Mouse (Mus musculus) layer of hippocampus, adult 18-20 months (tissue): Measurements from ENCODE around the gene Plxdc2. TPM values are rescaled to one million over a fixed set of nuclear protein-coding genes. Genes with fewer than 3 reads are reported as not detected.
A peak's percentile ranks its signal among the peaks of the same experiment; 100 is the strongest.

Experiments
- DNase-seq, 2 experiments: peaks; one replicate each; pipeline ENCODE4 v3.0.0; 2022; ENCODE audit warnings: low spot score in 2 of 2
- total RNA-seq, 2 experiments: library from RNA; stranded (reverse); gene quantifications; 2 replicates each; pipeline ENCODE4 v1.2.3; 2021

The Plxdc2 gene
- total RNA-seq, 2 experiments from 2014 or later: 21.5 to 26.8 TPM

GRCm38 (mm10) chr2:16406508-16406907 lies 50.4 kb downstream of the Plxdc2 start:
- DNase-seq: no peak

DNA sequence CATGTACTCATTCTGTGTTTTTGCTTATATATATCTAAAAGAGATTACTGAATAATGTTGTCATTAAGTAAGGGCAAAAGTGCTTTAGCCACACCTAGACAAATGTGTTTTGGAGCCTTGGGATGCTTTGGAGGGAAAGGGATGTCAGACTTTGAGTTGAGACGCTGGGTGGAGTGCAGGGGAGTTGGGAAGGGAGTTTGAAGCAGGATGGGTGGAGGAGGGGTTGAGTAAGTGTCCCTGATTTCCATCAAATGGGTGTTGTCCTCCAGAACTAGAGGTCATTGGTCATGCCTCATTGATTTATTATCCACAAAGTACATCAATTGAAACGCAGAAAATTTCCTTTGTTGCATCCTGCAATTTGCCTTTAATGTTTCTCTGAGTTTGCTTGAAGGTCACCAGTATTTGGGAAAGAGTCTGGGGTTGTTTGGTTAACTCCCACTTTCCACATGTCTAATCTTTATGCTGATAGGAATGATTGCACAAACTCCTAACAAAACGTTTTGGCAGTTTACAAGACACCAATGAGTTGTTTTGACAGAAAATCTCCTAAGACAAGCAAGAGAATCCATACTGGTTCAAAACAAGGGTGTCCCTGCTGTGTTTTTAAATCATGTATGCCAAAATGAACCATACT lies 58.4 kb downstream of the Plxdc2 start:
- no peak for DNase-seq

DNA sequence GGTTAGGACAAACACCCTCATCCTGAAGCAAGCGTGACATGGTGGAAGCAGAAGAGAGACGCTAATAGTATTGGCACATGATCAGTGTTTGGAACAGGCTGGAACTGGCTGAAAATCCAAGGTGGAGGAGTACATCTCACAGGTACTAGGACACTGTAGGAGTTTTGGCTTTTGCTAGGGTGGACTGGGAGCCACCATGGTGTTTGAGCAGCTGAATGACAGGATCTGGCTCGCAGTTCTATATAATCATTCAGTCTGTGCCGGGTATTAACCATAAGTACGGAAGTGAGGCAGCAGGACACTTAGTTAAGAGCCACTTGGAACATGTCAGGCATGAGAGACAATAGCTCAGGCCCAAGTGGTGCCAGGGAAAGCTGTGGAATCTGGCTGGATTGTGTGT lies 82.9 kb downstream of the Plxdc2 start:
- DNase-seq: no peak

DNA sequence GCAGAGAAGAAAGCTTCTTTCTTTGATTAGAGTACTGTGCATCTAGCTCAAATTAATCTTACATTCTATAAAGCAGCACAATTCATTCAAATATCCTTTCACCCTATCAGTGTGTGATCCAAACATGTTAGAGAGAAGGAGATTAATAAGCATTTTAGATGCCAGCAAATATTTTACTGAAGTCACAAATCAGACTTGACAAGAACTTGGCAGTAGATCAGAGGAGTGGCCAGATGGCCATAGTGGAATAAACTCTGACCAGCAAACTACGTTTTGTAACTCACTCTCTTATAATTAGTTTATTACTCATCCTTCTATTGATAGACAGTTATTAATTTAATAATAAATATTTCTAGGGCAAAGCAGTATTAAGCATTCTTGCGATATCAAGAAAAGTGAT lies 86.5 kb downstream of the Plxdc2 start:
- no peak for DNase-seq

DNA sequence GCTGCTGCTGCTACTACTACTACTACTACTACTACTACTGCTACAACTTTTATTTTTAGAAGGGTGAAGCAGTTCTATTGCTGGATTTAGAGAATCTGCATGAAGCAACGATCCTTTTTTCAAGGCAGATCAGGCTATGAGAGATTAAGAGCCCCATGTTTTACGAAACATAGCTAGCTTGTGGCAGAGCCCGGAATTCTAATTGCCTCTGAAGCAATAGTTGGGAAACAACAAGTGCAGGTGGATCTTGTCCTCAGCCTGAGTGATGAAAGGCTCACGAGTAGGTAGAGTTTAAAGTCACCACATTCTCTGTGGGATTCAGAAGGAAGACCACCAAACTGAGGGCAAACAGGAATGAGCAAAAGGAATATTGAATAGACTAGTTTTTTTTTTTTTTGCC lies 91.8 kb downstream of the Plxdc2 start:
- no peak for DNase-seq

DNA sequence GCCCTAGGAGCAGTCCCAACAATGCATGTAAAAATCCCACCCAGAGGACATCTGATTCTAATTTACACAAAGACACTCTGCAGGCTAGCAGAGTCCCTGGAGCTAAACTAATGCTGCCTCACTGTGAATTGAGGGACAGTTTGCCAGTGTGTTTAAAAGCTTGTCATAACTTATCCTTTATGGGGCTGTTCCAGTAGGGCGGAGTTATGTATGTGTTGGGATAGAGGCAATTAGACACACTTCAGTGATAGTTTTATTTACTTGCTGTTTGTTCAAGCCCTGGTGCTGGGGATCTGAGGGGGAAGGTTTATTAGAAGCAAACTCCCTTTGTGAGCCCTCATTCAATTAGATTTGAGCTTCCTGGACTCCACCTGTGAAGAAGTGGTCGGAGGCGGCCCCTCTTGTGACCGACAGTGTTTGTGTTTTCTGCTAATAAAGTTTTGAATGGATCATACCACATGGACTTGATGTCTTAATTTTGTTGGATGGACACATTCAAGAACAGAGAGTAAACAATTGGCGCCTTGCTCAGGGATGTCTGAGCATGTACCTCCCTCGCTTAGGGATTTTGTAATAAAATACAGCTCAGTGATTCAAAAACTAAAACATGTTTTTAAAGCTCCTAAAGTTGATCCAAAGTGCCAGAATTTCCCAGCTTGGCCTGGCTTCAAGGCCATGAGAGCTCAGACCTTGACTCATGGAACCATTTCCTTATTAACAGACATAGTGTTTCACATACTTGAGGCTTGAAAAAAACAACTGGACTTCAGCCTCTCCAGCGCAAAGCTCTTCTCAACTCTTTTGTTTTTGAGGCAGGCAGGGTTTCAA lies 94.9 kb downstream of the Plxdc2 start:
- no peak for DNase-seq

DNA sequence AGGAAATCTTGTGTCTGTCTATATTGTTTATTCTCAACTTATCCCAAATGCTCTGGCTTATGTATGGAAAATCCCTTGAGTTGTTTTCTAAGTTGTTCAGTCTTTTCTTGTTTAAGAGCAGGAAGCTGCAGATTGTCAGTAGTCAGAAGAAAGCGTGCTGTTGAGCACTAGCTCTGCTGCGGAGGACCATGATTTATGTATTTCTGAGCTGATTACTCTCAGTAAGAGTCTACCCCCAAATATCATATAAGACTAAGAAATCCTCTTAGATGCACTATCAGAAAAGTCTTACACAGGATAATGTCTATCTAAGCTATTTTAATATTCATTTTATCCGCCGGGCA lies 95.5 kb downstream of the Plxdc2 start:
- DNase-seq: no peak

DNA sequence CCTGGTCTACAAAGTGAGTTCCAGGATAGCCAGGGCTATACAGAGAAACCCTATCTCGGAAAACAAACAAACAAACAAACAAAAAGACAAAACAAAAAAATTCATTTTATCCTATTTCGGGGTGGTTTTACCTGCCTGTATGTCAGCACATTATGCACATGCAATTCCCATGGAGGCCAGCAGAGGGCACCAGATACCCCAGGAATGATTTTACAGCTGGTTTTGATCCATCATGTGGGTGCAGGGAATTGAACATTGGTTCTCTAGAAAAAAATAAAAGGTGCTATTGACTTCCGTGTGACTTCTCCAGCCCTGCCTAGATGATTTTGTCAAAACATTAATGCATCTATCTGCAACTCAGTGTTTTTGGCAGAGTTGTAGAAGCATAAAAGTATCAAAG lies 96.0 kb downstream of the Plxdc2 start:
- no peak for DNase-seq

DNA sequence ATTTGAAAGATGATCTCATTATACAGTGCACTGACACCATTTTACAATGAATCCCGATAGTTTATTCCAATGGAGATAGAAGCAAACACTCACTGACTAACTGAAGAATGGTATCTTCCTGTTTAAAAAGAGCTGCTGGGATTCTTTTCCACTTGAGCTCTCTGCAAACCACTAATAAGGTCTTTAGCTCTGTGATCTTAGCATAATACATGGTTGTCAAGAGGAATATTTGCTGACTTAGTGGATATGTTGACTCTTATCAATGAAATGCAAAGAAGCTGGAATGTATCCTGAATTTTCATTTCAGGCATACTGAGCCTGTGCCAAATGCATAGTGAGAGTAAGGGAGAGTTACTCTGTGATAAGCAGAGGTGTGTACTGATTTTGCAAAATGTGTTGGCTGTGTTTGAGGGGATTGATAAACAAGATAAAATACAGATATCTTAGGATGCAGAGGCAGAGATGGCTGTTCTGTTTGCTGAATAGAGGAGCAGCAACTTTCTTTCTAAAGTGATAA lies 100.2 kb downstream of the Plxdc2 start:
- no peak for DNase-seq

GRCm38 (mm10) chr2:16459490-16459889 lies 103.4 kb downstream of the Plxdc2 start:
- no peak for DNase-seq

GRCm38 (mm10) chr2:16470099-16470498 lies 114.0 kb downstream of the Plxdc2 start:
- no peak for DNase-seq

DNA sequence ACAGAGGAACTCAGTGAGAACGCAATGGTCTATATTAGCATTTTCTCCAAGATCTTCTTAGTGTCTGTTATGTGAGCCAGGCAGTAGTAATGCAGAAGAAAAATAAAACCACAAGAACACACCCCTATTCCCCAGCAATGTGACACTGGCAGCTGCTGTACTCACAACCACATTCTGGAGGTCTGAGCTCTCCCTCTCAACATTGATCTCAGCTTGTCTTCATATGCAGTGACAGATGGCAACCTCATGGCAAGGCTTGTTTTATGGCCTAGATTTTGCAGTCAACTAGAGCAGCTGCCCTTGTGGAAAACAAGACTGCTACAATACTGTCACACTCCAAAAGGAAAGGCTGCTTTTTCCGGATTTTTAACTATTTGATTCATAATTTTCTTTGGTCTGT lies 127.8 kb downstream of the Plxdc2 start:
- peak; percentile 60 to 81 for DNase-seq

DNA sequence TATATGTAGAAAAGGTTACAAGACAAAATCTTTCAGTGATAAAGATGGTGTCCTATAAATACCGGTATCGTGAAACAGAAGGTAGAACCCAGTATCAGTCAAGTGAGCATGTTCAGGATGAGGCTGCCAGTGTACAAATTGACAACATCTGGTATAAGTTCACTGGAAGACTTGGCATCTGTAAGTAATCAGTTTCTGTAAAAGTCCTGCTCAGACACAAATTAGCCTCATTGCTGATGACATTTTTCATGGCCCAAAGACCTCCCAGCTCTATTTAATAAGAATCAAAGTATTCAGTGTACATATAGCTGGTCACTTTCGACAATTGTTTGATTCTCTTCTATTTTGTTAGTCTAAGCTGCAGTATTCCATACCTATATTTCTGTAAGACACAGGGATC lies 129.9 kb downstream of the Plxdc2 start:
- no peak for DNase-seq

DNA sequence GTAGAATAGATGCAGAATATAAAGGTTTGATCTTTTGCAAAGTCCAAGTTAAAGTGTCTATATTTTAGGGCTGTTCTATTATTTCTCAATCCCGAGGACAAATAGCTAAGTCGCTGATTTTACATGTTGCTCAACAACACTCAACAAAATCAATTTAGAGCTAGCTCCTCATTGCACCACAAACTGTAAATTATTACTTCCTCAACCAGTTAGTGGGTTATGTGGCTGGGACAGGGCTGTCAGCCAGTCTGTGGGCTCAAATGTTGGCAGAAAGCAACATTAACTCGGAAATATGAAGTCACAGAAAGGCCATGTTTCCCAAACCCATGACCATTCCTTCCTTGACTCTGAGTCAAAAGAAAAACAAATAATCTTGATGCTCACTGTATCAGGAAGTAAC lies 135.1 kb downstream of the Plxdc2 start:
- DNase-seq: no peak

- no peak for DNase-seq
These were observed 146.7 kb downstream of the Plxdc2 start for GRCm38 (mm10) chr2:16502843-16503242.

DNA sequence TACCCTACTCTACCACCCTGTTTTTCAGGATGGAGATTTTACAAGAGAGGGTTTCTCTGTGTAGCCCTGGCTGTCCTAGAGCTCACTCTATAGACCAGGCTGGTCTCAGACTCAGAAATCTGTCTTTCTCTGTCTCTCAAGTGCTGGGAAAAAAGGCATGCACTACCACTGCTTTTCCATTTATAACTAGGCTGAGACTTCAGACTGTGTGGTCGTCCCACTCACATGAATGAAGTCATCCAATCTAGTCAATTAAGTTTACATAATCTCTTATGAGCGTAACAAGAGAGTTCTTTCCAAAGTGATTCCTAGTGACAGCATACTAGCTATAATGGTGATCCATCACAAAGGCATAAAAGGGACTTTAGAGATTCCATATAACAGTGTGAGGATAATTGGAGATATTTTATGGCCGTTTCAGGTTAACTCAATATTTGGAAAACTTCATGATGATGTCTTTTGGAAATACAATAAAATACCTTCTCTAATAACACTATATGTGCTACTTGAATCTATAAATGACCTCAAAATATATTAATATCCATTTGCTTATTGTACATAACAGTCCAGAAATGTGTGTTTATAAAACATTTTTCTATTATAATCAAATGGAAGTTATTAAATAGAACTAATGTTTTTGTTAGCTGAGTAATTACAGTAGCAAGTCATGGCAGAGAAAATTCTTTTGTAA lies 151.6 kb downstream of the Plxdc2 start:
- no peak for DNase-seq

DNA sequence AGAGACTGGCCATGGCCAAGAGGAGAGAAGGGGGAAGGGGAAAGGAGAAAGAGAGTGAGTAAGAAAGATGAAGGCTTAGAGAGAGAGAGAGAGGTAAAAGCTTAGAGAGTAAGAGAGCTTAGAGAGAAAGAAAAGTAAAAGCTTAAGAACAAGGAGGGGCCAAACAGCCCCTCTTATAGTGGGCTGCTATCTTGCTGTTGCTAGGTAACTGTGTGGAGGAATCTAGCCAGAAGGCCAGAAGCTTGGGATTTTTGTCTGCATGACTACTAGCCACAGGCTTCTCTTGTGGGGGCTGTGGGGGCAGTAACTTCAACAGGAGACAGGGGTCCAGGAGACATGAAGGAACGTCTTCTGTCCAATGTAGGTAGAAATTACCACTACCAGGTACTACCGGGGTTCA lies 162.0 kb downstream of the Plxdc2 start:
- no peak for DNase-seq

DNA sequence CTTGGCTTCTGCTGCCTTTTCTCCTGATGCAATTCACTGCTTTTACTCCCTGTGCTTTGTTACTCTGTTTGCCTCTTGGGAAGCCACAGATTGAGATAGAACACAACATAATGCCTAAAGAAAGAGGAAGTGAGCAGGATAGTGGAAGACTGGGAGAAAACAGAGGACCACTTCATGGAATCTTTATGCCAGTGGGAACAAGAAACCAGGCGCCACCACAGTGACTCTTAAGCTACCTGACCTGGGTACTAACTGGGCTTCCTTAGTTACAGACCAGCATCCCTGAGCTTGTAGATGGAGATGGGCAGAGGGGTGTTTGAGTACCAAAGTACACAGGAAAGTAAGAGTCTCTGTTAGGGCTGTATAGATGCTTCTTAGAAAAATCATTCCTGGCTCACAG lies 167.3 kb downstream of the Plxdc2 start:
- no peak for DNase-seq

- no peak for DNase-seq
These were observed 176.1 kb downstream of the Plxdc2 start for GRCm38 (mm10) chr2:16532244-16532643.

DNA sequence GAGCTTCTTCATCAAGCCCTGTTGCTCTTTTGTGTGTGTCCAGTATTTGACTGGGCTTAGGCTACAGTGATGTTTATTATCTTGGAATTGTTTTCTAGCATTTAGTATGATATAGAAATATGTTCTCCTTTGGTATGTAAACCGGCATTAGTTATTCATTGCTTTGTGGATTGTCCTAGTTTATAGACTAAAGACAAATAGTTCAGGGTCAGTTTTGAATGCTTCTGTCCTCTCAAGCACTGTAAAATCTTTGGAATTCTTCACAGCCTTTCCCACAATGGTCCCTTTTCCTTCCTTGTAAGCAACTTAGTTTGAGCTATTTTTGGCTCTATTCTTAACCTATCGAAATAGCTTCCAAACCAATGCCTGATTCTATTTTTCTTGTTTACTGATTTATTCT lies 178.5 kb downstream of the Plxdc2 start:
- DNase-seq: no peak

DNA sequence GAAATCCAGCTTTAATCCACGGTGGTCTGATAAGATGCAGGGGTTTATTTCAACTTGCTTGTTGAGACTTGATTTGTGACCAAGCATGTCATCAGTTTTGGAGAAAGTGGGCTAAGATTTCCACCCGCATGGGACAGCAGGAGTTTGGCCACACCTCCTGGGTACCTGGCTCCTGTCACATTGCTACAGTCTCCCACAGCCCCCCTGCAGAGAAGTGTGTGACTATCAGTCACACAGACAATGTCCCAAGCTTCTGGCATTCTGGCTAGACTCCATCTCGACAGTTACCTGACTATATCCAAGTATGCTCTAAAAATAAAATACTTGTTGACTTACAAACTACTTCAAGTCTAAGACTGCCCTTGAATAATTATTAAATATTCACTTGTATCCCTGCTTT lies 185.1 kb downstream of the Plxdc2 start:
- DNase-seq: no peak

DNA sequence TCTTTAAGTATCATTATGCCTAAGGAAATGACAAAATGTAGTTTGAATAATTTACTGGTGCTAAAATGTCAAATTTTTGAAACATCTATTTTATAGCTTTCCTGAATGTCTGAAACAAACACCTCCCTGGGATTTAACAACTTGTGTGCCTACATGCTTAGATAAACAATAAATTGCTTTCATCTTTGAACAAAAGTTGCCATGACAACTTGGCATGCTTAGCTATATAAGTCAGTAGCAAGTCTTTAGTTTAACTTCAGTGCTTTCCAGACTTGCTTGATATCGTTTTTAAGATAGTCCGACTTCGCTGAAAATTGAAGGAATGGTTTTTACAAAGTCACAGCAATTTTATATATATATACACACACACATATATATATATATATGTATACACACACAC lies 189.1 kb downstream of the Plxdc2 start:
- DNase-seq: no peak
